Comparison of ENCODE assay signal across 8 mouse cellular contexts in genomic region chr17:57106035-57106368, GRCm38 (mm10). TPM values are rescaled to one million over a fixed set of nuclear protein-coding genes. Genes with fewer than 3 reads are reported as not detected.
DNase-seq lines count a peak whose midpoint lies in the region; ATAC-seq and TF ChIP-seq lines count a peak whose summit lies in the region.

No protein-coding gene starts in this region.

- no peaks in the 10 kb centered on the region for H3K27me3 ChIP-seq in C2C12 (ENCODE audit: control insufficient read depth, insufficient read depth, insufficient read length)
- no peaks in the 10 kb centered on the region for H3K27me3 ChIP-seq in forebrain, postnatal 0 days (ENCODE audit: insufficient read depth, low read length)

- no peak overlapping the region for H3ac ChIP-seq in C2C12 (ENCODE audit: control insufficient read depth, insufficient read length, low read depth)

- intact Hi-C loops in gastrocnemius, adult 2 months (cut with DNase I) = no loop called here
- intact Hi-C loops in gastrocnemius, postnatal 14 days (cut with DNase I; ENCODE audit: low total_unique reads) = no loop called here

- H3K27ac ChIP-seq in gastrocnemius, adult 2 months = no peak overlapping the region; the same call in 1 of the 2 replicates
- no peak overlapping the region for H3K27ac ChIP-seq in forebrain, postnatal 0 days (ENCODE audit: low read depth, low read length)
- peak overlapping the region; percentile 88 for H3K27ac ChIP-seq in macrophage

- H3K36me3 ChIP-seq in C2C12 (ENCODE audit: control insufficient read depth, insufficient read depth) = no peaks in the 10 kb centered on the region
- no peaks in the 10 kb centered on the region; the same call in 1 of the 2 replicates for H3K36me3 ChIP-seq in forebrain, postnatal 0 days (ENCODE audit: insufficient read depth)
- no peaks in the 10 kb centered on the region for H3K36me3 ChIP-seq in macrophage (ENCODE audit: inconsistent target)

- H3K79me2 ChIP-seq in C2C12 (ENCODE audit: control insufficient read depth, insufficient read depth) (peaks cover 21% of the 10 kb centered on the region), macrophage (ENCODE audit: inconsistent target) (peaks cover 28% of the 10 kb centered on the region)

- 4% methylated on average over 9 of the region's 9 CpGs for WGBS in forebrain, postnatal 0 days
- 63% methylated on average over 7 of the region's 9 CpGs for WGBS in macrophage (ENCODE audit: missing documents)

- peak overlapping the region; percentile 72 for H3K4me3 ChIP-seq in gastrocnemius, adult 2 months
- H3K4me3 ChIP-seq in C2C12 (ENCODE audit: insufficient read depth, poor library complexity, severe bottlenecking) (peak overlapping the region; percentile 65), macrophage (ENCODE audit: inconsistent target) (peak overlapping the region; percentile 87)
- peak overlapping the region; percentile 74 for H3K4me3 ChIP-seq in forebrain, postnatal 0 days (ENCODE audit: low read depth, low read length)

- peaks cover 8% of the 10 kb centered on the region for H3K79me3 ChIP-seq in C2C12 (ENCODE audit: low read depth)

- H3K9me3 ChIP-seq in forebrain, postnatal 0 days (ENCODE audit: low read length) = no peaks in the 10 kb centered on the region

- 0 out of 2 replicates have a peak, but pooled peaks cover 5% of the 10 kb centered on the region for H3K4me1 ChIP-seq in forebrain, postnatal 0 days (ENCODE audit: insufficient read depth)

- ATAC-seq in forebrain, postnatal 0 days = peak; percentile 9; the same call in 1 of the 2 replicates

- H3K9ac ChIP-seq in forebrain, postnatal 0 days = peak overlapping the region; percentile 72

- no peak for TF ChIP-seq CTCF in gastrocnemius, adult 2 months (IDR thresholded peaks at IDR 0.05)
- no peak for TF ChIP-seq CTCF in C2C12 (IDR thresholded peaks at IDR 0.05; ENCODE audit: control insufficient read depth, insufficient read depth, insufficient read length)
- TF ChIP-seq CTCF in forebrain, postnatal 0 days (IDR thresholded peaks at IDR 0.05; ENCODE audit: low read depth) = no peak

- no peak for DNase-seq in gastrocnemius, adult 2 months
- DNase-seq in gastrocnemius, postnatal 14 days = no peak
- DNase-seq in forebrain, postnatal 0 days = no peak
- DNase-seq in frontal cortex, postnatal 36 days (ENCODE audit: low spot score in 2 of 2) = no peak
- no peak for DNase-seq in thymus, postnatal 25 days
- no peak for DNase-seq in adrenal gland, postnatal 10 days

- H3K4me2 ChIP-seq in forebrain, postnatal 0 days (ENCODE audit: low read depth) = peak overlapping the region; percentile 76

TF ChIP-seq in C2C12, 6 proteins besides CTCF, POLR2A, EP300 and RAD21:
- TF ChIP-seq MYOD1 (IDR thresholded peaks at IDR 0.05; ENCODE audit: control insufficient read depth, insufficient read length, low read depth) (no peak), CEBPB (IDR thresholded peaks at IDR 0.05; ENCODE audit: low read depth) (no peak), MYOG (IDR thresholded peaks at IDR 0.05; ENCODE audit: control insufficient read depth, extremely low read depth, insufficient read length) (no peak), FOSL1 (IDR thresholded peaks at IDR 0.05; ENCODE audit: insufficient read depth, low read length, poor library complexity, severe bottlenecking) (no peak), MAX (IDR thresholded peaks at IDR 0.05) (no peak), USF1 (IDR thresholded peaks at IDR 0.05; ENCODE audit: low read depth) (no peak)

RNA-seq across cellular contexts. Expression of gene Tnfsf9, which starts 0.9 kb away (rescaled TPM):
- total RNA-seq in gastrocnemius, adult 2 months (2021) = under 1 TPM; 0.47 to 0.61 TPM
- 1 to 10 TPM in 1 of 2 experiments, under 1 TPM in 1; 0.82 to 1.0 TPM for total RNA-seq in gastrocnemius, postnatal 14 days (2021)
- polyA plus RNA-seq in C2C12 (2012; fragmentation: generic; extraction: Trizol) (11.8 TPM), macrophage (2018) (2.6 to 9.9 TPM (median 7.6 TPM) in 3 replicates)
- total RNA-seq in forebrain, postnatal 0 days (2014; rRNA removed) = 2.1 and 3.5 TPM in 2 replicates
- polyA plus RNA-seq in forebrain, postnatal 0 days (2015; fragmentation: Nextera tagmentation; extraction: Ambion mirVana) = 3.4 and 4.1 TPM in 2 replicates
- total RNA-seq in macrophage (2018; cell fraction: chromatin; rRNA removed) = 1,000 to 10,000 TPM in 6 of 26 experiments, 100 to 1,000 TPM in 9, 10 to 100 TPM in 5, 1 to 10 TPM in 6; 2.5 to 1,393 (median 297) TPM
- 1,000 to 10,000 TPM in 4 of 26 experiments, 100 to 1,000 TPM in 9, 10 to 100 TPM in 8, 1 to 10 TPM in 5; 2.1 to 2,025 (median 123) TPM for total RNA-seq in macrophage (2018; cell fraction: cytosol; rRNA removed)
- 1,000 to 10,000 TPM in 9 of 26 experiments, 100 to 1,000 TPM in 11, 10 to 100 TPM in 5, 1 to 10 TPM in 1; 4.5 to 3,101 (median 734) TPM for total RNA-seq in macrophage (2018; cell fraction: nucleus; rRNA removed)
- under 1 TPM; 0.30 to 0.48 TPM for total RNA-seq in adrenal gland, postnatal 10 days (2021)

RNA-seq across cellular contexts. Expression of gene Tubb4a, which starts 18.4 kb away (rescaled TPM):
- total RNA-seq in gastrocnemius, adult 2 months (2021) = 1 to 10 TPM in 1 of 2 experiments, under 1 TPM in 1; 0.64 to 1.7 TPM
- total RNA-seq in gastrocnemius, postnatal 14 days (2021) = 1 to 10 TPM; 1.5 to 3.3 TPM
- 0.18 TPM for polyA plus RNA-seq in C2C12 (2012; fragmentation: generic; extraction: Trizol)
- 131 and 157 TPM in 2 replicates for total RNA-seq in forebrain, postnatal 0 days (2014; rRNA removed)
- polyA plus RNA-seq in forebrain, postnatal 0 days (2015; fragmentation: Nextera tagmentation; extraction: Ambion mirVana) = 453 and 500 TPM in 2 replicates
- 1 to 10 TPM in 4 of 26 experiments, under 1 TPM in 13, not detected in 9; 0.33 to 1.9 (median 0.70) TPM for total RNA-seq in macrophage (2018; cell fraction: chromatin; rRNA removed)
- total RNA-seq in macrophage (2018; cell fraction: cytosol; rRNA removed) = under 1 TPM; 0.04 to 0.38 (median 0.18) TPM
- total RNA-seq in macrophage (2018; cell fraction: nucleus; rRNA removed) = 1 to 10 TPM in 3 of 26 experiments, under 1 TPM in 21, not detected in 2; 0.21 to 1.2 (median 0.78) TPM
- polyA plus RNA-seq in macrophage (2018) = 0.15 to 0.36 TPM (median 0.27 TPM) in 3 replicates
- total RNA-seq in adrenal gland, postnatal 10 days (2021) = 10 to 100 TPM; 10.9 to 20.6 TPM

RNA-seq across cellular contexts. Expression of gene Dennd1c, which starts 27.7 kb away (rescaled TPM):
- under 1 TPM; 0.22 to 0.56 TPM for total RNA-seq in gastrocnemius, adult 2 months (2021)
- total RNA-seq in gastrocnemius, postnatal 14 days (2021) = under 1 TPM; 0.51 to 0.58 TPM
- not detected for polyA plus RNA-seq in C2C12 (2012; fragmentation: generic; extraction: Trizol)
- 0.92 and 1.00 TPM in 2 replicates for total RNA-seq in forebrain, postnatal 0 days (2014; rRNA removed)
- 1.4 and 1.9 TPM in 2 replicates for polyA plus RNA-seq in forebrain, postnatal 0 days (2015; fragmentation: Nextera tagmentation; extraction: Ambion mirVana)
- total RNA-seq in macrophage (2018; cell fraction: chromatin; rRNA removed) = 100 to 1,000 TPM; 266 to 425 (median 350) TPM
- 10 to 100 TPM; 13.8 to 34.5 (median 17.8) TPM for total RNA-seq in macrophage (2018; cell fraction: cytosol; rRNA removed)
- 100 to 1,000 TPM; 130 to 261 (median 206) TPM for total RNA-seq in macrophage (2018; cell fraction: nucleus; rRNA removed)
- polyA plus RNA-seq in macrophage (2018) = 14.1 to 26.5 TPM (median 15.7 TPM) in 3 replicates
- 1 to 10 TPM; 3.4 TPM for total RNA-seq in adrenal gland, postnatal 10 days (2021)

RNA-seq across cellular contexts. Expression of gene Cd70, which starts 43.6 kb away (rescaled TPM):
- not detected for total RNA-seq in gastrocnemius, adult 2 months (2021)
- not detected for total RNA-seq in gastrocnemius, postnatal 14 days (2021)
- polyA plus RNA-seq in C2C12 (2012; fragmentation: generic; extraction: Trizol) = not detected
- 1.3 TPM in 1 of 2 replicates, not detected in the other for total RNA-seq in forebrain, postnatal 0 days (2014; rRNA removed)
- polyA plus RNA-seq in forebrain, postnatal 0 days (2015; fragmentation: Nextera tagmentation; extraction: Ambion mirVana) = 0.47 and 0.69 TPM in 2 replicates
- total RNA-seq in macrophage (2018; cell fraction: chromatin; rRNA removed) = not detected
- under 1 TPM in 7 of 26 experiments, not detected in 19; 0.15 to 0.61 (median 0.37) TPM for total RNA-seq in macrophage (2018; cell fraction: cytosol; rRNA removed)
- 1 to 10 TPM in 1 of 26 experiments, under 1 TPM in 1, not detected in 24; 0.80 to 1.6 TPM for total RNA-seq in macrophage (2018; cell fraction: nucleus; rRNA removed)
- not detected in 3 replicates for polyA plus RNA-seq in macrophage (2018)
- total RNA-seq in adrenal gland, postnatal 10 days (2021) = not detected

RNA-seq across cellular contexts. Expression of gene Slc25a23, which starts 46.3 kb away (rescaled TPM):
- total RNA-seq in gastrocnemius, adult 2 months (2021) = 10 to 100 TPM; 34.4 to 52.2 TPM
- total RNA-seq in gastrocnemius, postnatal 14 days (2021) = 10 to 100 TPM; 31.7 to 38.2 TPM
- polyA plus RNA-seq in C2C12 (2012; fragmentation: generic; extraction: Trizol) = 0.89 TPM
- total RNA-seq in forebrain, postnatal 0 days (2014; rRNA removed) = 75.7 and 101 TPM in 2 replicates
- 38.8 and 43.2 TPM in 2 replicates for polyA plus RNA-seq in forebrain, postnatal 0 days (2015; fragmentation: Nextera tagmentation; extraction: Ambion mirVana)
- total RNA-seq in macrophage (2018; cell fraction: chromatin; rRNA removed) = 1 to 10 TPM in 22 of 26 experiments, under 1 TPM in 3, not detected in 1; 0.18 to 8.5 (median 2.6) TPM
- total RNA-seq in macrophage (2018; cell fraction: cytosol; rRNA removed) = 1 to 10 TPM in 14 of 26 experiments, under 1 TPM in 12; 0.42 to 6.2 (median 2.2) TPM
- total RNA-seq in macrophage (2018; cell fraction: nucleus; rRNA removed) = 1 to 10 TPM in 15 of 26 experiments, under 1 TPM in 11; 0.17 to 5.7 (median 1.3) TPM
- 4.0 to 8.6 TPM (median 6.8 TPM) in 3 replicates for polyA plus RNA-seq in macrophage (2018)
- 100 to 1,000 TPM; 119 to 122 TPM for total RNA-seq in adrenal gland, postnatal 10 days (2021)
